Mouse (Mus musculus): ENCODE measurements around the gene Cby3.
A peak's percentile ranks its signal among the peaks of the same experiment; 100 is the strongest.

Gene Cby3

GRCm38 (mm10) chr11:50364548-50364947 lies 10.3 kb downstream of the Cby3 start:
- DNase-seq (ENCODE audit: low spot score), result peak; percentile 41

- DNase-seq (ENCODE audit: low spot score), result no peak
Measured at GRCm38 (mm10) chr11:50365322-50365721, 11.1 kb downstream of the Cby3 start.

- DNase-seq (ENCODE audit: low spot score), result no peak
Measured at GRCm38 (mm10) chr11:50367531-50367930, 13.3 kb downstream of the Cby3 start.

GRCm38 (mm10) chr11:50369360-50369911 lies 15.2 kb downstream of the Cby3 start:
- no peak for DNase-seq (ENCODE audit: low spot score)

- no peak for DNase-seq (ENCODE audit: low spot score)
Measured at GRCm38 (mm10) chr11:50370969-50371368, 16.7 kb downstream of the Cby3 start.

GRCm38 (mm10) chr11:50371399-50371841 lies 17.2 kb downstream of the Cby3 start:
- DNase-seq (ENCODE audit: low spot score), result peak; percentile 28

GRCm38 (mm10) chr11:50371911-50372310 lies 17.6 kb downstream of the Cby3 start:
- DNase-seq (ENCODE audit: low spot score), result no peak

- DNase-seq (ENCODE audit: low spot score), result no peak
Measured at GRCm38 (mm10) chr11:50373086-50373485, 18.8 kb downstream of the Cby3 start.

- no peak for DNase-seq (ENCODE audit: low spot score)
Measured at GRCm38 (mm10) chr11:50373621-50374020, 19.4 kb downstream of the Cby3 start.

- no peak for DNase-seq (ENCODE audit: low spot score)
Measured at GRCm38 (mm10) chr11:50374286-50375015, 20.2 kb downstream of the Cby3 start.

- no peak for DNase-seq (ENCODE audit: low spot score)
Measured at GRCm38 (mm10) chr11:50375421-50375820, 21.2 kb downstream of the Cby3 start.

GRCm38 (mm10) chr11:50376156-50376790 lies 22.0 kb downstream of the Cby3 start:
- DNase-seq (ENCODE audit: low spot score), result no peak

- peak; percentile 99 for DNase-seq (ENCODE audit: low spot score)
Measured at GRCm38 (mm10) chr11:50376911-50377891, 22.9 kb downstream of the Cby3 start, which contains the start of gene Hnrnph1. TSS of gene Hnrnph1 (plus strand) at chr11:50376990.

- DNase-seq (ENCODE audit: low spot score), result peak; percentile 75
Measured at GRCm38 (mm10) chr11:50377892-50378684, 23.8 kb downstream of the Cby3 start.

- no peak for DNase-seq (ENCODE audit: low spot score)
Measured at GRCm38 (mm10) chr11:50379023-50379752, 24.9 kb downstream of the Cby3 start.

- no peak for DNase-seq (ENCODE audit: low spot score)
Measured at GRCm38 (mm10) chr11:50381311-50381710, 27.0 kb downstream of the Cby3 start.

- no peak for DNase-seq (ENCODE audit: low spot score)
Measured at GRCm38 (mm10) chr11:50387167-50387679, 33.0 kb downstream of the Cby3 start.

GRCm38 (mm10) chr11:50387697-50388096 lies 33.4 kb downstream of the Cby3 start:
- no peak for DNase-seq (ENCODE audit: low spot score)

- no peak for DNase-seq (ENCODE audit: low spot score)
Measured at GRCm38 (mm10) chr11:50388217-50388929, 34.1 kb downstream of the Cby3 start.

- DNase-seq (ENCODE audit: low spot score), result no peak
Measured at GRCm38 (mm10) chr11:50389011-50389410, 34.7 kb downstream of the Cby3 start.

Measured in ovary, postnatal 10 days (tissue).